31 mouse cellular contexts compared by ENCODE assay signal in genomic region chr6:50641898-50642297, GRCm38 (mm10). TPM values are rescaled to one million over a fixed set of nuclear protein-coding genes. Genes with fewer than 3 reads are reported as not detected.
A peak's percentile ranks its signal among the peaks of the same experiment; 100 is the strongest.
DNase-seq lines count a peak whose midpoint lies in the region; ATAC-seq lines count a peak whose summit lies in the region.
"Had no signal": no experiment of that assay in that cellular context is flagged by ENCODE, and none has a peak within 500 bp of the region (broad histone marks: within the 10 kb centered on the region; RNA-seq: fewer than 3 reads in every experiment).

No protein-coding gene starts in this region.

- H3K9me3 ChIP-seq in hindbrain, embryonic 11.5 days (ENCODE audit: control insufficient read depth, low read length): no peaks in the 10 kb centered on the region
- H3K9me3 ChIP-seq in hindbrain, embryonic 12.5 days (replicated peaks): no peaks in the 10 kb centered on the region
- H3K9me3 ChIP-seq: forebrain, embryonic 10.5 days; heart, embryonic 12.5 days; midbrain, embryonic 15.5 days had no signal

- H3K27me3 ChIP-seq in hindbrain, embryonic 11.5 days (ENCODE audit: control insufficient read depth, insufficient read depth, low read length): no peaks in the 10 kb centered on the region
- no peaks in the 10 kb centered on the region for H3K27me3 ChIP-seq in hindbrain, embryonic 12.5 days
- H3K27me3 ChIP-seq: midbrain, embryonic 15.5 days; Patski had no signal

- no peak for ATAC-seq in hindbrain, embryonic 11.5 days (ENCODE audit: low FRiP score)
- ATAC-seq in hindbrain, embryonic 12.5 days (ENCODE audit: low FRiP score): no peak
- ATAC-seq: activated CD4-positive, CD25-positive, alpha-beta regulatory T cell, adult 4 months; CD4-positive, CD25-positive, alpha-beta regulatory T cell, adult 4 months; hindbrain, postnatal 0 days; intestine, postnatal 0 days; midbrain, embryonic 15.5 days; Patski had no signal

- H3K4me1 ChIP-seq in hindbrain, embryonic 11.5 days (replicated peaks; ENCODE audit: control insufficient read depth, insufficient read depth, low read length): no peaks in the 10 kb centered on the region
- H3K4me1 ChIP-seq in hindbrain, embryonic 12.5 days: peaks cover 10% of the 10 kb centered on the region

- no peak overlapping the region for H3K27ac ChIP-seq in hindbrain, embryonic 11.5 days (ENCODE audit: low read depth, low read length)
- no peak overlapping the region for H3K27ac ChIP-seq in hindbrain, embryonic 12.5 days
- H3K27ac ChIP-seq: forebrain, embryonic 10.5 days; hindbrain, postnatal 0 days; midbrain, embryonic 15.5 days had no signal

- no peak overlapping the region for H3K4me3 ChIP-seq in hindbrain, embryonic 11.5 days (ENCODE audit: low read depth, low read length)
- H3K4me3 ChIP-seq in hindbrain, embryonic 12.5 days: no peak overlapping the region
- H3K4me3 ChIP-seq: forebrain, embryonic 10.5 days; heart, embryonic 12.5 days; midbrain, embryonic 15.5 days; myocyte had no signal

- intact Hi-C loops in left cerebral cortex, postnatal 4 days (cut with DNase I): no loop called here

- H3K4me2 ChIP-seq in hindbrain, embryonic 11.5 days (replicated peaks; ENCODE audit: low read depth, low read length): no peak overlapping the region
- H3K4me2 ChIP-seq in hindbrain, embryonic 12.5 days (replicated peaks): no peak overlapping the region
- H3K4me2 ChIP-seq: heart, embryonic 12.5 days; liver, embryonic 11.5 days; lung, embryonic 14.5 days; midbrain, embryonic 15.5 days had no signal

- DNase-seq in cerebellum, adult 9-10 months: peak; percentile 16
- DNase-seq in cerebellum, adult 11-12 months: no peak
- DNase-seq in hindbrain, embryonic 11.5 days (ENCODE audit: low spot score): peak; percentile 14
- peak; percentile 29 for DNase-seq in left cerebral cortex, postnatal 4 days
- no peak for DNase-seq in left cerebral cortex, adult 18-20 months (ENCODE audit: low spot score in 2 of 2)
- DNase-seq in retina, embryonic 14.5 days (ENCODE audit: low spot score): peak; percentile 54
- no peak for DNase-seq in adrenal gland, postnatal 4 days (ENCODE audit: low spot score in 2 of 2)
- DNase-seq: adrenal gland, postnatal 10 days; lung, embryonic 14.5 days; lung, postnatal 36 days; thymus, postnatal 14 days had no signal

- WGBS in hindbrain, embryonic 11.5 days: 63% methylated on average over 5 of the region's 5 CpGs
- WGBS in hindbrain, embryonic 12.5 days: 70% methylated on average over 5 of the region's 5 CpGs

- H3K9ac ChIP-seq in hindbrain, embryonic 11.5 days (ENCODE audit: low read depth, low read length): no peak overlapping the region
- no peak overlapping the region for H3K9ac ChIP-seq in hindbrain, embryonic 12.5 days
- H3K9ac ChIP-seq: heart, embryonic 12.5 days; lung, embryonic 14.5 days; midbrain, embryonic 15.5 days had no signal

- H3K36me3 ChIP-seq in hindbrain, embryonic 11.5 days (ENCODE audit: control insufficient read depth, insufficient read depth, low read length): no peaks in the 10 kb centered on the region
- no peaks in the 10 kb centered on the region for H3K36me3 ChIP-seq in hindbrain, embryonic 12.5 days
- H3K36me3 ChIP-seq: forebrain, embryonic 10.5 days; heart, embryonic 12.5 days; midbrain, embryonic 15.5 days had no signal

RNA-seq across cellular contexts. Expression of gene Npvf, which starts 12.3 kb away (rescaled TPM):
- not detected in 2 replicates for polyA plus RNA-seq in hindbrain, embryonic 11.5 days (2014; fragmentation: Nextera tagmentation; extraction: Ambion mirVana)
- not detected in 2 replicates for polyA plus RNA-seq in hindbrain, embryonic 12.5 days (2016; fragmentation: Nextera tagmentation; extraction: Ambion mirVana)
- total RNA-seq in left cerebral cortex, postnatal 4 days (2021): not detected
- not detected for total RNA-seq in left cerebral cortex, adult 18-20 months (2021)
- total RNA-seq in adrenal gland, postnatal 4 days (2021): not detected
- total RNA-seq: adrenal gland, postnatal 10 days; ES-E14; gastrocnemius, adult 8-10 months; granulocyte monocyte progenitor cell, adult 5-6 weeks; heart, postnatal 25 days; hindbrain, postnatal 0 days; layer of hippocampus, adult 8-10 months; left cerebral cortex, postnatal 36 days; megakaryocyte-erythroid progenitor cell, adult 5-6 weeks; neutrophil, adult 5-6 weeks had no signal
- polyA plus RNA-seq: activated CD4-positive, CD25-positive, alpha-beta regulatory T cell, adult 4 months; CD4-positive, CD25-positive, alpha-beta regulatory T cell, adult 4 months; forebrain, embryonic 10.5 days; heart, embryonic 12.5 days; hindbrain, postnatal 0 days; intestine, postnatal 0 days; liver, embryonic 11.5 days; lung, embryonic 14.5 days; myocyte; Patski; testis, adult 2 months had no signal

RNA-seq across cellular contexts. Expression of gene 4921507P07Rik, which starts 45.5 kb away (rescaled TPM):
- 0.95 and 1.1 TPM in 2 replicates for polyA plus RNA-seq in hindbrain, embryonic 11.5 days (2014; fragmentation: Nextera tagmentation; extraction: Ambion mirVana)
- 1.1 and 1.2 TPM in 2 replicates for polyA plus RNA-seq in hindbrain, embryonic 12.5 days (2016; fragmentation: Nextera tagmentation; extraction: Ambion mirVana)
- 1 to 10 TPM; 1.4 TPM for total RNA-seq in left cerebral cortex, postnatal 4 days (2021)
- total RNA-seq in left cerebral cortex, adult 18-20 months (2021): under 1 TPM; 0.26 to 0.59 TPM
- total RNA-seq in adrenal gland, postnatal 4 days (2021): under 1 TPM; 0.76 to 0.82 TPM

Comparison
In these comparisons a context has a peak if more than half of its experiments do, and no peak if none do; other contexts are left out.
1. DNase-seq: peak in cerebellum, adult 9-10 months (single experiment), hindbrain, embryonic 11.5 days (single experiment), left cerebral cortex, postnatal 4 days (single experiment) and retina, embryonic 14.5 days (single experiment); none in cerebellum, adult 11-12 months (single experiment), left cerebral cortex, adult 18-20 months (0 of 2) and adrenal gland, postnatal 4 days (0 of 2).